Mouse (Mus musculus) liver, postnatal 0 days (tissue): ENCODE data around the gene Mmp2.

Source experiments
- CTCF ChIP-seq: sonication (generic); IDR thresholded peaks from 2 replicates; pipeline ENCODE4 v1.5.1; 2016; ENCODE audit warnings: antibody characterized with exemption, low read depth
- EP300 ChIP-seq: IDR thresholded peaks from 2 replicates; pipeline ENCODE4 v1.6.1; 2016; ENCODE audit warnings: antibody characterized with exemption, low read depth, mild to moderate bottlenecking

DNA sequence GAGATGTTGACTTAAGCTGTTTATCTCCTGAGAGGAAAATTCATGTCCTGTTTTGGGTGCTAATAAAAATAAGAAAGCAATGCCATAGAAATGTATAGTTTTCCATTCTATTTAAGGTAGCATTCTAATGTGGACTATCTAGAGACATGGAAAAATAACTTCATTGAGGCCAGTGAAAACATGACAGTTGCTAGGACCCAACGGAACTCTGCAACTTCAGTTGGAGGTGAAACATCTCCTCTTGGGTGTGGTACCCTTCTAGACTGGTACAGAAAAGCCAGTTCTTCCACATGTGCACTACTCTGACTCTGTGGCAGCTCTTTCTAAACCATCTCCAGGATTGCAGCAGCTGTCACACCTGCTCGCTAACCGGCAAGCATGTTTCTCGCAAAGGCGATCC lies 74.0 kb downstream of the Mmp2 start, which contains the start of gene Capns2:
- no peak for TF ChIP-seq EP300
- TF ChIP-seq CTCF = no peak
